In genomic region chr11:50381311-50381710, GRCm38 (mm10) we compare ENCODE assay signal across 9 mouse cellular contexts. TPM values are rescaled to one million over a fixed set of nuclear protein-coding genes. Genes with fewer than 3 reads are reported as not detected.
DNase-seq lines count a peak whose midpoint lies in the region; ATAC-seq and TF ChIP-seq lines count a peak whose summit lies in the region.
"Had no signal": no experiment of that assay in that cellular context is flagged by ENCODE, and none has a peak within 500 bp of the region (broad histone marks: within the 10 kb centered on the region; RNA-seq: fewer than 3 reads in every experiment).

No protein-coding gene starts in this region.

- peaks cover 4% of the 10 kb centered on the region; the same call in 1 of the 2 replicates for H3K4me1 ChIP-seq in lung, postnatal 0 days (ENCODE audit: insufficient read depth, low read depth, low read length)
- H3K4me1 ChIP-seq in forebrain, embryonic 16.5 days (replicated peaks; ENCODE audit: control insufficient read depth, insufficient read depth, low read length) = peaks cover 20% of the 10 kb centered on the region
- H3K4me1 ChIP-seq in limb, embryonic 14.5 days (ENCODE audit: control insufficient read depth, insufficient read depth, low read length) = peaks cover 16% of the 10 kb centered on the region
- H3K4me1 ChIP-seq in stomach, embryonic 15.5 days = peaks cover 5% of the 10 kb centered on the region

- no peak overlapping the region for H3K4me3 ChIP-seq in lung, postnatal 0 days (ENCODE audit: low read depth, low read length)
- peak overlapping the region; percentile 35 for H3K4me3 ChIP-seq in forebrain, embryonic 16.5 days (replicated peaks; ENCODE audit: low read length)
- H3K4me3 ChIP-seq in limb, embryonic 14.5 days (replicated peaks; ENCODE audit: low read length) = peak overlapping the region; percentile 12; the same call in 1 of the 2 replicates
- H3K4me3 ChIP-seq in stomach, embryonic 15.5 days (replicated peaks) = no peak overlapping the region; the same call in 1 of the 2 replicates

- WGBS in lung, postnatal 0 days = 12% methylated on average over 4 of the region's 4 CpGs
- WGBS in forebrain, embryonic 16.5 days = 12% methylated on average over 4 of the region's 4 CpGs
- 31% methylated on average over 4 of the region's 4 CpGs for WGBS in limb, embryonic 14.5 days
- 16% methylated on average over 4 of the region's 4 CpGs for WGBS in stomach, embryonic 15.5 days

- H3K27me3 ChIP-seq in lung, postnatal 0 days (replicated peaks; ENCODE audit: insufficient read depth, low read length) = no peaks in the 10 kb centered on the region
- H3K27me3 ChIP-seq in forebrain, embryonic 16.5 days (replicated peaks; ENCODE audit: control insufficient read depth, insufficient read depth, low read length) = no peaks in the 10 kb centered on the region
- no peaks in the 10 kb centered on the region for H3K27me3 ChIP-seq in limb, embryonic 14.5 days (ENCODE audit: control insufficient read depth, insufficient read depth, low read length)
- H3K27me3 ChIP-seq in stomach, embryonic 15.5 days (replicated peaks) = no peaks in the 10 kb centered on the region

- no peak for TF ChIP-seq CTCF in lung, postnatal 0 days (IDR thresholded peaks at IDR 0.05)

- H3K27ac ChIP-seq in lung, postnatal 0 days (ENCODE audit: low read length) = no peak overlapping the region
- no peak overlapping the region for H3K27ac ChIP-seq in forebrain, embryonic 16.5 days (ENCODE audit: low read length)
- H3K27ac ChIP-seq in limb, embryonic 14.5 days (replicated peaks; ENCODE audit: low read depth, low read length) = no peak overlapping the region
- no peak overlapping the region for H3K27ac ChIP-seq in stomach, embryonic 15.5 days

- no peak for TF ChIP-seq POLR2A in limb, embryonic 14.5 days (IDR thresholded peaks at IDR 0.05; ENCODE audit: borderline replicate concordance, extremely low read depth, insufficient read depth, insufficient read length)

- no peak for DNase-seq in lung, postnatal 0 days (ENCODE audit: low spot score)
- no peak for DNase-seq in lung, postnatal 4 days
- DNase-seq in limb, embryonic 14.5 days (ENCODE audit: low spot score) = no peak
- DNase-seq in layer of hippocampus, adult 8-10 months (ENCODE audit: low spot score in 2 of 2) = no peak
- no peak for DNase-seq in frontal cortex, postnatal 10 days (ENCODE audit: low spot score in 2 of 2)
- no peak for DNase-seq in ovary, adult 18-20 months (ENCODE audit: low spot score)

- no peak overlapping the region for H3K9ac ChIP-seq in lung, postnatal 0 days (replicated peaks; ENCODE audit: low read depth)
- H3K9ac ChIP-seq in forebrain, embryonic 16.5 days (replicated peaks; ENCODE audit: low read depth, low read length) = no peak overlapping the region
- no peak overlapping the region for H3K9ac ChIP-seq in limb, embryonic 14.5 days (ENCODE audit: low read depth, low read length, severe bottlenecking)
- H3K9ac ChIP-seq in stomach, embryonic 15.5 days = no peak overlapping the region

- peak overlapping the region; percentile 29; the same call in 1 of the 2 replicates for H3K4me2 ChIP-seq in lung, postnatal 0 days (replicated peaks; ENCODE audit: low read depth, low read length)
- peak overlapping the region; percentile 61 for H3K4me2 ChIP-seq in forebrain, embryonic 16.5 days (ENCODE audit: low read length)
- peak overlapping the region; percentile 41 for H3K4me2 ChIP-seq in limb, embryonic 14.5 days (replicated peaks; ENCODE audit: low read depth, low read length, severe bottlenecking)
- peak overlapping the region; percentile 38 for H3K4me2 ChIP-seq in stomach, embryonic 15.5 days

- peaks cover 16% of the 10 kb centered on the region; the same call in 1 of the 2 replicates for H3K36me3 ChIP-seq in lung, postnatal 0 days (ENCODE audit: insufficient read depth, low read length)
- H3K36me3 ChIP-seq in forebrain, embryonic 16.5 days (ENCODE audit: control insufficient read depth, insufficient read depth) = peaks cover 31% of the 10 kb centered on the region
- H3K36me3 ChIP-seq in limb, embryonic 14.5 days (ENCODE audit: control insufficient read depth, insufficient read depth, low read length) = peaks cover 59% of the 10 kb centered on the region
- peaks cover 31% of the 10 kb centered on the region for H3K36me3 ChIP-seq in stomach, embryonic 15.5 days

- ATAC-seq in lung, postnatal 0 days = no peak
- no peak for ATAC-seq in forebrain, embryonic 16.5 days
- ATAC-seq in limb, embryonic 14.5 days (ENCODE audit: low FRiP score, low read depth) = no peak
- no peak for ATAC-seq in stomach, embryonic 15.5 days (ENCODE audit: insufficient read depth, low FRiP score, low read depth)

- H3K9me3 ChIP-seq in lung, postnatal 0 days (ENCODE audit: low read length) = no peaks in the 10 kb centered on the region
- H3K9me3 ChIP-seq in forebrain, embryonic 16.5 days (ENCODE audit: control insufficient read depth, low read length) = no peaks in the 10 kb centered on the region
- no peaks in the 10 kb centered on the region for H3K9me3 ChIP-seq in limb, embryonic 14.5 days (ENCODE audit: control insufficient read depth, low read length)
- H3K9me3 ChIP-seq in stomach, embryonic 15.5 days = no peaks in the 10 kb centered on the region

- no peak for TF ChIP-seq EP300 in lung, postnatal 0 days (IDR thresholded peaks at IDR 0.05)

RNA-seq across cellular contexts. Expression of gene Hnrnph1, which starts 4.5 kb away (rescaled TPM):
- 154 and 172 TPM in 2 replicates for polyA plus RNA-seq in lung, postnatal 0 days (2015; fragmentation: Nextera tagmentation; extraction: Ambion mirVana)
- polyA plus RNA-seq in forebrain, embryonic 16.5 days (2015; fragmentation: Nextera tagmentation; extraction: Ambion mirVana) = 660 and 710 TPM in 2 replicates
- polyA plus RNA-seq in limb, embryonic 14.5 days (2012; rRNA removed) = 769 and 778 TPM in 2 replicates
- polyA plus RNA-seq in limb, embryonic 14.5 days (2014; fragmentation: Nextera tagmentation; extraction: Ambion mirVana) = 453 and 466 TPM in 2 replicates
- 363 and 370 TPM in 2 replicates for polyA plus RNA-seq in stomach, embryonic 15.5 days (2015; fragmentation: Nextera tagmentation; extraction: Ambion mirVana)
- total RNA-seq in layer of hippocampus, adult 8-10 months (2022) = 100 to 1,000 TPM; 246 to 288 (median 274) TPM

RNA-seq across cellular contexts. Expression of gene Cby3, which starts 27.0 kb away (rescaled TPM):
- polyA plus RNA-seq in lung, postnatal 0 days (2015; fragmentation: Nextera tagmentation; extraction: Ambion mirVana) = 0.40 and 0.53 TPM in 2 replicates
- polyA plus RNA-seq in forebrain, embryonic 16.5 days (2015; fragmentation: Nextera tagmentation; extraction: Ambion mirVana) = 0.75 and 1.2 TPM in 2 replicates
- 0.16 TPM in 1 of 2 replicates, not detected in the other for polyA plus RNA-seq in limb, embryonic 14.5 days (2012; rRNA removed)
- polyA plus RNA-seq in limb, embryonic 14.5 days (2014; fragmentation: Nextera tagmentation; extraction: Ambion mirVana) = 0.47 TPM in 1 of 2 replicates, not detected in the other
- polyA plus RNA-seq in stomach, embryonic 15.5 days (2015; fragmentation: Nextera tagmentation; extraction: Ambion mirVana) = 0.32 and 0.53 TPM in 2 replicates
- total RNA-seq in layer of hippocampus, adult 8-10 months (2022) = under 1 TPM in 1 of 4 experiments, not detected in 3; 0.96 TPM
- total RNA-seq: layer of hippocampus, postnatal 14 days had no signal

RNA-seq across cellular contexts. Expression of gene Rufy1, which starts 49.6 kb away (rescaled TPM):
- 19.8 and 23.8 TPM in 2 replicates for polyA plus RNA-seq in lung, postnatal 0 days (2015; fragmentation: Nextera tagmentation; extraction: Ambion mirVana)
- 28.6 and 31.2 TPM in 2 replicates for polyA plus RNA-seq in forebrain, embryonic 16.5 days (2015; fragmentation: Nextera tagmentation; extraction: Ambion mirVana)
- 16.5 and 20.3 TPM in 2 replicates for polyA plus RNA-seq in limb, embryonic 14.5 days (2012; rRNA removed)
- 24.9 and 26.9 TPM in 2 replicates for polyA plus RNA-seq in limb, embryonic 14.5 days (2014; fragmentation: Nextera tagmentation; extraction: Ambion mirVana)
- 20.5 and 20.7 TPM in 2 replicates for polyA plus RNA-seq in stomach, embryonic 15.5 days (2015; fragmentation: Nextera tagmentation; extraction: Ambion mirVana)
- total RNA-seq in layer of hippocampus, adult 8-10 months (2022) = 10 to 100 TPM; 29.6 to 33.1 (median 32.7) TPM

RNA-seq across cellular contexts. Expression of gene Canx, which starts 55.8 kb away (rescaled TPM):
- polyA plus RNA-seq in lung, postnatal 0 days (2015; fragmentation: Nextera tagmentation; extraction: Ambion mirVana) = 168 and 186 TPM in 2 replicates
- polyA plus RNA-seq in forebrain, embryonic 16.5 days (2015; fragmentation: Nextera tagmentation; extraction: Ambion mirVana) = 273 and 290 TPM in 2 replicates
- polyA plus RNA-seq in limb, embryonic 14.5 days (2012; rRNA removed) = 150 and 208 TPM in 2 replicates
- 232 and 244 TPM in 2 replicates for polyA plus RNA-seq in limb, embryonic 14.5 days (2014; fragmentation: Nextera tagmentation; extraction: Ambion mirVana)
- 334 and 361 TPM in 2 replicates for polyA plus RNA-seq in stomach, embryonic 15.5 days (2015; fragmentation: Nextera tagmentation; extraction: Ambion mirVana)
- 100 to 1,000 TPM; 388 to 462 (median 411) TPM for total RNA-seq in layer of hippocampus, adult 8-10 months (2022)

Comparison
In these comparisons a context has a peak if more than half of its experiments do, and no peak if none do; other contexts are left out.
1. H3K4me3 ChIP-seq: peak in forebrain, embryonic 16.5 days (single experiment) and limb, embryonic 14.5 days (single experiment); none in lung, postnatal 0 days (single experiment) and stomach, embryonic 15.5 days (single experiment).
2. Peak in every context shown above with its lines, with median percentiles within 50 percentile points of each other: H3K4me2 ChIP-seq.